Mouse (Mus musculus) frontal cortex, adult 2 months (tissue): ENCODE measurements around the gene Samd4. TPM values are rescaled to one million over a fixed set of nuclear protein-coding genes. Genes with fewer than 3 reads are reported as not detected.

Source experiments
- DNase-seq, 2 experiments: peaks; one replicate each; pipeline ENCODE4 v3.0.0; 2022; ENCODE audit warnings: low spot score in 1 of 2; ENCODE audit errors: extremely low spot score in 1 of 2
- polyA plus RNA-seq: library from polyadenylated mRNA; depleted of rRNA; stranded (reverse); fragments of >200 nt; gene quantifications from 2 replicates; pipeline ENCODE4 v1.2.3, GENCODE M21; 2012

Gene Samd4
- polyA plus RNA-seq, 1 experiment: 13.3 TPM

- no peak for DNase-seq
Observed at GRCm38 (mm10) chr14:46902498-46903087, 19.9 kb downstream of the Samd4 start.

- no peak for DNase-seq
Observed at GRCm38 (mm10) chr14:46904276-46904675, 21.6 kb downstream of the Samd4 start.

GRCm38 (mm10) chr14:46908858-46909257, 26.2 kb downstream of the Samd4 start:
- no peak for DNase-seq

- no peak for DNase-seq
Observed at GRCm38 (mm10) chr14:46912496-46912895, 29.8 kb downstream of the Samd4 start.

GRCm38 (mm10) chr14:46914356-46914755, 31.7 kb downstream of the Samd4 start:
- DNase-seq: peak in 1 of 2 experiments; percentile 22

GRCm38 (mm10) chr14:46915555-46915954, 32.9 kb downstream of the Samd4 start:
- no peak for DNase-seq

- DNase-seq: no peak
Observed at GRCm38 (mm10) chr14:46916581-46916980, 33.9 kb downstream of the Samd4 start.

- no peak for DNase-seq
Observed at GRCm38 (mm10) chr14:46917136-46917535, 34.5 kb downstream of the Samd4 start.

- DNase-seq: no peak
Observed at GRCm38 (mm10) chr14:46917581-46917980, 34.9 kb downstream of the Samd4 start.

- DNase-seq: no peak
Observed at GRCm38 (mm10) chr14:46920496-46920895, 37.8 kb downstream of the Samd4 start.

- DNase-seq: no peak
Observed at GRCm38 (mm10) chr14:46921178-46921975, 38.7 kb downstream of the Samd4 start.

GRCm38 (mm10) chr14:46923931-46924330, 41.3 kb downstream of the Samd4 start:
- no peak for DNase-seq

- no peak for DNase-seq
Observed at GRCm38 (mm10) chr14:46924422-46924821, 41.8 kb downstream of the Samd4 start.

- no peak for DNase-seq
Observed at GRCm38 (mm10) chr14:46928556-46928955, 45.9 kb downstream of the Samd4 start.

GRCm38 (mm10) chr14:46932121-46932520, 49.5 kb downstream of the Samd4 start:
- DNase-seq: no peak

- DNase-seq: no peak
Observed at GRCm38 (mm10) chr14:46932708-46933107, 50.1 kb downstream of the Samd4 start.

GRCm38 (mm10) chr14:46941077-46941476, 58.4 kb downstream of the Samd4 start:
- no peak for DNase-seq

- peak; percentile 63 to 80 for DNase-seq
Observed at GRCm38 (mm10) chr14:46941896-46942812, 59.5 kb downstream of the Samd4 start.

GRCm38 (mm10) chr14:46944411-46944810, 61.8 kb downstream of the Samd4 start:
- no peak for DNase-seq

- no peak for DNase-seq
Observed at GRCm38 (mm10) chr14:46945903-46946490, 63.3 kb downstream of the Samd4 start.

GRCm38 (mm10) chr14:46947644-46948043, 65.0 kb downstream of the Samd4 start:
- no peak for DNase-seq
